Mouse (Mus musculus) heart, adult 2 months (tissue): ENCODE measurements around the gene Zfand6. TPM values are rescaled to one million over a fixed set of nuclear protein-coding genes. Genes with fewer than 3 reads are reported as not detected.

Experiments used
- DNase-seq, 2 experiments: peaks; one replicate each; pipeline ENCODE4 v3.0.0; 2021
- H3K27ac ChIP-seq: fragments of 200-600 bp; 2 replicates; pipeline ENCODE4 v1.8.1; 2022
- H3K27me3 ChIP-seq: fragments of 200-500 bp; 2 replicates; pipeline ENCODE4 v1.6.1; 2012; ENCODE audit warnings: mild to moderate bottlenecking, low read length, inconsistent platforms, mixed read lengths; ENCODE audit not compliant: control insufficient read depth, insufficient read depth
- H3K36me3 ChIP-seq: fragments of 200-500 bp; 2 replicates; pipeline ENCODE4 v1.6.1; 2012; ENCODE audit warnings: low read length, inconsistent platforms; ENCODE audit not compliant: control insufficient read depth, insufficient read depth
- H3K4me1 ChIP-seq: fragments of 200-500 bp; 2 replicates; pipeline ENCODE4 v1.6.1; 2011; ENCODE audit warnings: low read length; ENCODE audit not compliant: control insufficient read depth, insufficient read depth
- H3K4me3 ChIP-seq: fragments of 200-600 bp; 2 replicates; pipeline ENCODE4 v1.8.1; 2022
- H3K79me2 ChIP-seq: fragments of 200-500 bp; replicated peaks from 2 replicates; pipeline ENCODE4 v1.6.1; 2012; ENCODE audit warnings: mild to moderate bottlenecking, inconsistent platforms, low read length, moderate library complexity, mixed read lengths; ENCODE audit not compliant: control insufficient read depth, insufficient read depth
- H3K9ac ChIP-seq: fragments of 200-500 bp; 2 replicates; pipeline ENCODE4 v1.6.1; 2012; ENCODE audit warnings: low read depth, mild to moderate bottlenecking, control low read depth, inconsistent platforms, low read length, mixed read lengths
- CTCF ChIP-seq: fragments of 200-600 bp; IDR thresholded peaks from 2 replicates; pipeline ENCODE4 v1.8.1; 2022; ENCODE audit warnings: antibody characterized with exemption, mild to moderate bottlenecking, moderate library complexity
- EP300 ChIP-seq: fragments of 200-500 bp; IDR thresholded peaks from 2 replicates; pipeline ENCODE4 v1.6.1; 2011; ENCODE audit warnings: low read depth, low read length, control low read depth; ENCODE audit not compliant: insufficient read depth
- POLR2A ChIP-seq: fragments of 200-500 bp; IDR thresholded peaks from 2 replicates; pipeline ENCODE4 v1.6.1; 2011; ENCODE audit warnings: mild to moderate bottlenecking, low read depth, low read length, control low read depth; ENCODE audit not compliant: insufficient read depth
- WGBS: fragments of 180-500 bp; shearing (Covaris S2); methylation state at CpG from one replicate; pipeline ENCODE4 v1.1.7; 2018; 5-methylcytosine and 5-hydroxymethylcytosine counted together
- intact Hi-C: fragments of 180-260 bp; cut with DNase I; formaldehyde crosslinking; loops from one replicate; pipeline ENCODE4 v1.15.1; 2025
- polyA plus RNA-seq: library from polyadenylated mRNA; depleted of rRNA; stranded (reverse); fragments of >200 nt; gene quantifications from 2 replicates; pipeline ENCODE4 v1.2.3, GENCODE M21; 2012
- total RNA-seq, 2 experiments: library from RNA; stranded (reverse); gene quantifications; 2 replicates each; pipeline ENCODE4 v1.2.3; 2021

Zfand6 gene
- total and polyA plus RNA-seq, 3 experiments: 72.9 to 93.8 (median 82.9) TPM

GRCm38 (mm10) chr7:84646256-84646655 is 43.5 kb downstream of the Zfand6 start:
- TF ChIP-seq POLR2A: no peak
- TF ChIP-seq CTCF: no peak
- TF ChIP-seq EP300: no peak
- H3K9ac ChIP-seq: no peak overlapping the region
- intact Hi-C loops: no loop called here
- H3K4me1 ChIP-seq: peaks cover 2% of the 10 kb centered on the region
- 83% methylated on average over 1 of the region's 1 CpGs for WGBS
- no peak for DNase-seq
- no peaks in the 10 kb centered on the region; the same call in none of the 2 replicates for H3K36me3 ChIP-seq
- no peaks in the 10 kb centered on the region for H3K27me3 ChIP-seq
- H3K79me2 ChIP-seq: peaks cover 1% of the 10 kb centered on the region; the same call in 1 of the 2 replicates
- H3K4me3 ChIP-seq: no peak overlapping the region
- no peak overlapping the region for H3K27ac ChIP-seq

- WGBS: 72% methylated on average over 6 of the region's 6 CpGs
- Histone ChIP-seq H3K36me3 (no peaks in the 10 kb centered on the region; the same call in none of the 2 replicates), H3K27me3 (no peaks in the 10 kb centered on the region), H3K4me1 (peaks cover 2% of the 10 kb centered on the region), H3K79me2 (peaks cover 5% of the 10 kb centered on the region; the same call in 1 of the 2 replicates), H3K27ac (no peak overlapping the region), H3K9ac (no peak overlapping the region), H3K4me3 (no peak overlapping the region)
- no peak for DNase-seq
- TF ChIP-seq EP300: no peak
- TF ChIP-seq CTCF: no peak
- TF ChIP-seq POLR2A: no peak
- intact Hi-C loops: loop anchor here (5.0 kb wide), 1 partner anchor 39 kb away; no protein-coding TSS in a partner anchor
These were observed 46.3 kb downstream of the Zfand6 start for GRCm38 (mm10) chr7:84643270-84643998.

- WGBS: 84% methylated on average over 6 of the region's 6 CpGs
- intact Hi-C loops: loop anchor here (5.0 kb wide), 1 partner anchor 40 kb away; no protein-coding TSS in a partner anchor
- no peak overlapping the region for H3K4me3 ChIP-seq
- no peak for TF ChIP-seq EP300
- TF ChIP-seq POLR2A: no peak
- no peak for TF ChIP-seq CTCF
- no peak overlapping the region for H3K27ac ChIP-seq
- H3K27me3 ChIP-seq: no peaks in the 10 kb centered on the region
- H3K36me3 ChIP-seq: no peaks in the 10 kb centered on the region; the same call in none of the 2 replicates
- DNase-seq: no peak
- H3K4me1 ChIP-seq: peaks cover 2% of the 10 kb centered on the region
- H3K9ac ChIP-seq: no peak overlapping the region
- H3K79me2 ChIP-seq: peaks cover 5% of the 10 kb centered on the region; the same call in 1 of the 2 replicates
These were observed 47.4 kb downstream of the Zfand6 start for GRCm38 (mm10) chr7:84642159-84642928.

GRCm38 (mm10) chr7:84636939-84637338 is 52.8 kb downstream of the Zfand6 start:
- H3K27ac ChIP-seq: no peak overlapping the region
- TF ChIP-seq POLR2A: no peak
- TF ChIP-seq EP300: no peak
- TF ChIP-seq CTCF: no peak
- H3K4me1 ChIP-seq: no peaks in the 10 kb centered on the region; the same call in 1 of the 2 replicates
- no peak overlapping the region for H3K4me3 ChIP-seq
- no peak for DNase-seq
- peaks cover 5% of the 10 kb centered on the region; the same call in 1 of the 2 replicates for H3K79me2 ChIP-seq
- H3K9ac ChIP-seq: no peak overlapping the region
- no peaks in the 10 kb centered on the region; the same call in none of the 2 replicates for H3K36me3 ChIP-seq
- intact Hi-C loops: no loop called here
- H3K27me3 ChIP-seq: no peaks in the 10 kb centered on the region

DNA sequence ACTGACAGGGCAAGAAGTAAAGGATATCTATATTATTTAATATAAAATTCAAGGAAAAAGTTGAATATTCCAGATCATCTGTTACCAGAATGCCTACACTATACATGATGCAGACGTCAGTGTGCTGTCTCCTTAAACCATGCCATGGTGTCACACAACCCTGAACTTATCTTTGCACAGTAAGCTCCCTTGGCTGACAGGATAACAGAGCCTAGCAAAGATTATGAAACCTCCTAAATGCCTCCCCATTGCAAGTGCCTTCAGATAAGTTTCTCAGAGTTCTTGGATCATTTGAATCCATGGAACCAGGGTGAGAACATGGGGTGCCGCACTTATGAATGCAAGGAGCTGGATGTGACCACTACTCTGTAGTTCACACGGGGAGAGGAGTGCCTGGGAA is 57.9 kb downstream of the Zfand6 start:
- intact Hi-C loops: no loop called here
- Histone ChIP-seq H3K79me2 (no peaks in the 10 kb centered on the region), H3K36me3 (no peaks in the 10 kb centered on the region; the same call in none of the 2 replicates), H3K27me3 (no peaks in the 10 kb centered on the region), H3K4me1 (no peaks in the 10 kb centered on the region; the same call in 1 of the 2 replicates), H3K9ac (no peak overlapping the region), H3K27ac (no peak overlapping the region), H3K4me3 (no peak overlapping the region)
- WGBS: 84% methylated on average over 3 of the region's 3 CpGs
- no peak for TF ChIP-seq POLR2A
- no peak for TF ChIP-seq EP300
- TF ChIP-seq CTCF: no peak
- DNase-seq: no peak

GRCm38 (mm10) chr7:84623718-84624117 is 66.0 kb downstream of the Zfand6 start:
- Histone ChIP-seq H3K4me3 (no peak overlapping the region), H3K27ac (no peak overlapping the region), H3K27me3 (no peaks in the 10 kb centered on the region), H3K79me2 (no peaks in the 10 kb centered on the region), H3K9ac (no peak overlapping the region), H3K4me1 (no peaks in the 10 kb centered on the region), H3K36me3 (no peaks in the 10 kb centered on the region)
- intact Hi-C loops: no loop called here
- TF ChIP-seq EP300: no peak
- TF ChIP-seq CTCF: no peak
- no peak for TF ChIP-seq POLR2A
- no peak for DNase-seq
- 97% methylated on average over 4 of the region's 4 CpGs for WGBS
